Mouse (Mus musculus) forelimb bud, embryonic 11.5 days (tissue): Measurements from ENCODE around the gene Usp33.

Experiments
- DNase-seq: peaks from one replicate; pipeline ENCODE4 v3.0.0-alpha.2; 2012; ENCODE audit warnings: low read depth, low spot score

Gene Usp33

DNA sequence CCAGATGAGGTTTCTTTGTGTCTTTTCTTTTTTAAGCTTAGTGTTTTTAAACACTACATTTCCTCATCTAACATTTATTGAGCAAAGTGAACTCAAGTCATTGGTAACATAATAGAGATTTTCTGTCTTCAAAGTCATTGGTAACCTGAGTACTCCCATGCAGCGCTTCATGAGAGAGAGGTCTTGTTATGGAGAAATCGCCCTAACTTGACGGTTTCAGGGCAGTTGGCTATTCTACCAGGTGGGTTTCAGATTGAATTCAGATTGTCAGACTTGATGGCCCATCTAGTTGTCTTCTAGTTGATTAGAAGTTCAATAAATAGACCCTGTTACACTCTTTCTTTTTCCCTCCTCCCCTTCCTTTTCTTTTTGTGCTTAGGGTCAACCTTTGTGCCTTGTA, 54.6 kb downstream of the Usp33 start:
- no peak for DNase-seq

DNA sequence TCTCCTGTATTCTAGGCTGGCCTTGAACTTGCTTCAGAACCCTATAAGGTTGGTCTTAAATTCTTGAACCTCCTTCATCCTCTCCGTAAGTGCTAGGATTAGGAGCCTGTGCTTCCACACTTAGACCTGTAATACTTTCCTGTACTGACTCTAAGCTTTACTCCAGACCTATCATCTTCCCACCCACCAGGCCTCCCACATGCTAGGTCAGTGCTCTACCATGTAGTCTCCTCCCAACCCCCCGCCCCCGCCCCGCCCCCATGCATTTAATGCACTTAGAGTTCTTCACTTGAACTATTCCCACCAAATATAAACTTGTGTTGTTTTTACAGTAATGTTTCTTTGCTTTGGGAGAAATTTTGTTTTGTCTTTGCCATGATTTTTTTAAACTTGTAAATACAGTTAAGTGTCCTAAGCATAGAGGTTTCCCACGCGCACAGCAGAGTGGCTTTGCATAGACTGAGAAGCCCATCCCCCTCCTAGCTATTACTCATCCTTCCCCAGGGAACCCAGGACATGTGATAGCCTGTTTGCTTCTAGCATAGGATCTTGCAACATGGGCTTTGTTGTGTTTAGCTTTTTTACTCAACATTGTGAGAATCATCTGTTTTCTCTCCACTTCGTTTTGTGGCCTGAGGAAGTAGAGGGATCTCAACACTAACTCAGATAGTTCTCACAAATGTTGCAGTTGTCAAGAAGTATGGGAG, 55.8 kb downstream of the Usp33 start:
- no peak for DNase-seq

DNA sequence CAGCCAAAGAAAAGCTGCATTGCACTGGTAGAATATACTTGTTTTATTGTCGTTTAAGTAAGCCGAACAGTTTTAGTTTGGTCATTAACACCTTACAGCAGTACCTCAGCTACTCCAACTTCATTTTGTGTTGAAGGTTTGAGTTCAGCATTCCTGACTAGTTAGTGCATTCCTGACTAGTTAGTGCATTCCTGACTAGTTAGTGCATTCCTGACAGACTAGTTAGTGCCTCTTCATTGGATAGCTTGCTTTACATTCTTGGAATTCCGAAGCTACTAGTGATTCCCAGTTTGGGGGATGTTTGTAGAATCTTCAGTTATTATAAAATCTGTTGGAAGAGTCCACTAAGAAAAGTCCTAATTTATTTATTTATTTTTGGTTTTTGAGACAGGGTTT, 56.4 kb downstream of the Usp33 start:
- DNase-seq = no peak

DNA sequence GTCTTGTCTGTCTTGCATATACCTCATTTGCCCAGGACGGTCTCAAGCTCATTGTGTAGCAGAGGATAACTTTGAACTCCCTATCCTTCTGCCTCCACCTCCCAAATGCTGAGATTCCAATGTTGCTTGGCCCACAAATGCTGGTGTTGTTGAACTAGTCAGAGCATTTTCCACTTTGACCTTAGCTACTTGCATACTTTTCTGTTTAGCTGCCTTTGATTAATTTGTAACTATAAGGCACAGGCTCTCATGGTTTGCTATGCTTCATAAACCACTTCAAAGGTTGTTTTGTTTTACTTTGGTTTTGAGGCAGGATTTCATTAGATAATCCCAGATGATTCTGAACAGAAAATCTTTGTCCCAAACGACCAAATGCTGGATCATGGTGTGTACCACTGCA, 57.5 kb downstream of the Usp33 start:
- no peak for DNase-seq

DNA sequence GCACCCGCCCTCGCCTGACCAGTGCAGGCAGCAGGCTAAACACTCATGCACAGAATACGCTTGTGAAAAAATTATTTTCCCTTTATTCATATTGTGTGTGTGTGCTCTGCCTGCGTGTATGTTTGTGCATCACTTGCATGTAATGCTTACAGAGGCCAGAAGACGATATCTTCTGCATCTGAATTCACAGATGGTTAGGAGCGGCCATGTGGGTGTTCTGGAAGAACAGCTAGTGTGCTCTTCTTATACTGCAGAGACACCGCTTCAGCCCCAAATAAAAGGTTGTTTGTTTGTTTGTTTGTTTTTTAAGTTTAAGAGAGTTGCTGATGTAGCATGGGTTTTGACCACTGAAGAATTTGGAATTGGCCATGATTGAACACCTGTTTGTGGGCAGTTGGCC, 59.1 kb downstream of the Usp33 start:
- DNase-seq = no peak

DNA sequence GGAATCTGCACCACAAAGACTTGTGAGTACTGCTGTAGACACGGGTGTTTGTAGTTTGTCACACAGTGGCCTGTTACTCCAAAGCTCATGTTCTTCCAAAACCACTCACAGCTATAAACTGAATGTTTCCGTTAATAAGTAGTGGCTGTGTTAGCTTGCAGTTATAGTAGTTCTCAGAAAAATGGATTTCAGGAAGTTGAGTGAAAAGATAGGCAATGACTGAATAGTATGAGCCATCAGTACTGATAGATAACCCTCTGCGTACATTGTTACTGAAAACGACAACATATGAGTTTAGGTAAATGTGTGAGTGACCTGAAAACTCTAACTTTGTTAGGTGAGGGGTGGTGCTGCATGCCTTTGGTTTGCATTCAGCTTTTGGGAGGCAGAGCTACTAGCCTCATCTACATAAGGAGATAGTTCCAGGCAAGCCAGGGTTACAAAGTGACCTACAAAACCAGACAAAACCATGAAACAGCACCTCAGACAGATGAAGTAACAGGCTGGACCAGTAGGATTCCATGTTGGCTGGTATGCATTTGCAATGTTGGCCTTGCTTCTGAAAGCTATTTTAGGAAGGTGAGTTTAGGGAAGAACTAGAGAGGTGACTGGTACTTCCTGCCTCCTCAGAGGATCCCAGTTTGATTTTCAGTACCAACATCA, 59.8 kb downstream of the Usp33 start:
- DNase-seq = no peak

DNA sequence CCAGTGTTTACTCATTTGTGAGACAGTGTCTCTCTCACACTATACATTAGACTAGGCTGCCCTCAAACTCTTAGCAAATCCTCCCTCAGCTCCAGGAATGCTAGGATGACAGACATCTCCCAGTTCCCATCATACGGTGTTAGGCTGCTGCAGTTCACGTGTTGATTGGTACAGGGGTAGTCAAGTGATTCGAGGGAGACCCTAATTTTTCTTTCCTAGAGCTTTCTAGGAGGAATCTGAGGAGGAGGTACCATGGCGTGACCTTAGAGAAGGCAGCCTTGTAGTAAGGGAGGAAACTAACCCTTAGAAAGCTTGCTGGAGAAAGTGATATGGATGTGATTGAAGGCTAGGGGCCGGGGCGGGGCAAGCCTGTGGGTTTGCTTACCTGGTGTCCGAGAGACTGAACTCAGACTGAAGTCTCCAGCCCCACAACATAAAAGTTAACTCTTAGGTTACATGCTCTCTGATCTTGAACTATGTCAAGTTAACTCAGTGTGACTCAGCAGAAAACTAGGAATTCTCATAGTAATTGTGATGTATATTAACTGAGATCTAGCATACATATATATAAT, 64.8 kb downstream of the Usp33 start:
- DNase-seq = no peak

DNA sequence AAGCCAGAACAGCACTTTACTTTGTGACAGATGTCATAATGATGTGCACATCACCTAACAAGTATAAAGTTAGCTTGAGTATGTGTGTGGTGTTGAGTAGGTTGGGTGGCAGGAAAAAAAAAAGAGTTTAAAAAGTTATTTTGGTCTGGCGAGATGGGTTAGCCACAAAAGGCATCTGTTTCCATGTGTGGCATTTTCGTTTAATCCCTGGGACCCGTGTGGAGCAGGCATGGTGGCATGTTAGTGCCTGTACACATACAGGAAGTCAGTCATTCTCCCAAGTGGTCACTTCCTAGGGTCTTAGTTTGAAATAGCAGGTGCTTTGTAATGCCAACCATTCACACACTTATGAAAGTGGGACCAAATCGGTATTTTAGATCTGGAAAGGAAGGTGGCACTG, 66.1 kb downstream of the Usp33 start:
- no peak for DNase-seq

DNA sequence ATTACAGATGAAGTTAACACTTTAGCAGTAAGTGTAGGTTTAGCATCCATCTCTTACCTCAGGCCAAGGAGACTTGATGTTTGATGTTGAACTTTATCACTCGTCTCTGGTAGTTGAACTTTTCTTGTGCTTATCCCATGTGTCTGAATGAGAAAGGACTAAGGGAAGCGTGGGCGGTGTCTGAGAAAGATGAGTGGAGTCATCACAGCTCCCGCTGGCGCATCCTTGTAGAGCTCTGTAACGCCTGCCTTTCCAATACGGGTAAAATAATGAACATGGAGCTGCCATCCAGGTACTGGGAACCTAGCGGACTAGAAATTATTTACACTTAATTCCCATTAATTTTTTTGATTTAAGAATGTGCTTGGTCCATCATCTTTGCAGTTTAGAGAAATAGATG, 82.6 kb downstream of the Usp33 start:
- DNase-seq = no peak

DNA sequence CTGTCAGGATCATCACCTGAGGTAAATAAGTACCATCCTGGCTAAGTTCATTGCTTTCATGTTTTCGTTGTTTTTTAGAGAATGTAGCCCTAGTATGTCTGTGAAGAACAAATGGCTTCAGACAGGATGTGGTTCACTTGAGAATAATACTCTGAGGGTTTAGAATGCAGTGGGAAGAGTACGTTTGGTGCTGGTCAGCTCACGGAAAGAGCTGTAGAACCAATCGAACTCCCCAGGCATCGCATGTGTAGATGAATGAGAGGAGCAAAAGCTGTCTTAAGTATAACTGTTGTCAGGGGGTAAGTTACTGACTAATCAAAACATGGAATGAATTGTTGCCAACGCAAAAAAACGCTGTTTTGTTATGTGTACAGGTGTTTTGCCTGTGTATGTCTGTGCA, 86.4 kb downstream of the Usp33 start:
- DNase-seq = no peak

DNA sequence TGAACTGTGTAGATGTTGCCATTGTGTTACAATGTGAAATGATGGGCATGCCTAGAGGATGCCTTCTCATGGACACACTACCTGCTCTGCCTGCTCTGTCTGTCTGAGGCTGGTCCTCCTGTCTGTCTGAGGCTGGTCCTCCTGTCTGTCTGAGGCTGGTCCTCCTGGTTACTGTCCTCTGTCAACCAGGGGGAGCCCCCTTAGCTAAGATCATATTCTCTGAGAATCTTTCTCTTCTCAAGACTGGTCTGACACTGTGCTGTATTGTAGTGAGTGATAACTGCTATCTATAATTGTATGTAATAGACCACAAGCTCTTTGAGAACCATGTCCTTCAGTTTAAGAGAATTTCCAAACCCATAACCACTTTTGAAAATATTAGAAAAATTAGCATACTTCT, 89.3 kb downstream of the Usp33 start:
- DNase-seq = no peak

DNA sequence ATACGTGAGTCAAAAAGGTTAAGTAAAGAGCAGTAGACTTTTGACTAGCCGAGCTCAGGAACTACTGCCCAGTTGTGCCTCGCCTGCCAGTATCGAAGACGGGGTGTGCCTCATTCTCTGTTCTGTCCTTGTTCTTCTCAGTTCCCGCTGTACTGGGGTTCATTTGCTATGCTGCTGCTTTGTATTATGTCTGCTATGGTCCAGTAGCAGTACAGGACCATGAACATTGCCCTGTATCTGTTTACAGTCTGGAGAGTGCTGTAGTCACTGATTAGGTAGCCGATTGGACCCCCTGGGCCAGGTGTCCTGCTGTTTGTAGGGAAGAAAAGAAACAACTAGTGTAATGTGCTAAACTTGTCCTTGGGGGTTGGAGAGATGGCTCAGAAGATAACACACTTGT, 91.8 kb downstream of the Usp33 start:
- no peak for DNase-seq

DNA sequence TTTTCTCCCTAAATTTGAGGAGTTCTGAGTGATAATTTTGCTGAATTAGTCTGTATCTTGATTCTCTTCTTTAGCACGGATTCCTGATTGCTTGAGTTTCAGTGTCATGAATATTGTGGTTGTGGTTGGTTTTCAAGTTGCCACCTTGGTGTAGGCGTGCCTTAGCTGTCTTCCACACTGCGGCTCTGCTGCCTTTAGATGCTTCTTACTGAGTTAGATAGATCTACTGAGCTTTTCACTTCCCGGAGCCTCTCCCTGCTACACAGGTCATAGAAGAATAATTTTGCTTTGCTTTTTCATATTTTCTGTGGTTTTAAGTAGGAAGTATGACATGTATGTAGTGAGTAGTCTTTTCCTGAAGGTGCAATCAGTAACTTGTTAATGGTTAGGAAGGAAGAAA, 96.5 kb downstream of the Usp33 start:
- no peak for DNase-seq
